In genomic region chr17:56133457-56134363, GRCm38 (mm10) we compare ENCODE assay signal across 8 mouse cellular contexts. TPM values are rescaled to one million over a fixed set of nuclear protein-coding genes. Genes with fewer than 3 reads are reported as not detected.
A peak's percentile ranks its signal among the peaks of the same experiment; 100 is the strongest.
DNase-seq lines count a peak whose midpoint lies in the region; ATAC-seq and TF ChIP-seq lines count a peak whose summit lies in the region.

No protein-coding gene starts in this region.

- H3K27me3 ChIP-seq in forebrain, embryonic 16.5 days (replicated peaks; ENCODE audit: control insufficient read depth, insufficient read depth, low read length), result peaks cover 2% of the 10 kb centered on the region; the same call in 1 of the 2 replicates
- no peaks in the 10 kb centered on the region for H3K27me3 ChIP-seq in hindbrain, embryonic 15.5 days
- no peaks in the 10 kb centered on the region for H3K27me3 ChIP-seq in liver, adult 2 months (ENCODE audit: control insufficient read depth, insufficient read depth, low read length)

- H3K4me3 ChIP-seq in forebrain, embryonic 16.5 days (replicated peaks; ENCODE audit: low read length), result no peak overlapping the region
- peak overlapping the region; percentile 15; the same call in 1 of the 2 replicates for H3K4me3 ChIP-seq in hindbrain, embryonic 15.5 days
- peak overlapping the region; percentile 30 for H3K4me3 ChIP-seq in liver, adult 2 months (ENCODE audit: insufficient read depth, low read depth, low read length)

- H3K9ac ChIP-seq in forebrain, embryonic 16.5 days (replicated peaks; ENCODE audit: low read depth, low read length), result no peak overlapping the region; the same call in 1 of the 2 replicates
- H3K9ac ChIP-seq in hindbrain, embryonic 15.5 days, result no peak overlapping the region
- peak overlapping the region; percentile 26 for H3K9ac ChIP-seq in liver, adult 2 months (ENCODE audit: low read depth, low read length)

- DNase-seq in 3T3-L1 (ENCODE audit: low read depth, low spot score) (peak; percentile 54), R1 (ENCODE audit: low read depth, low spot score) (peak; percentile 42)
- peak; percentile 71 for DNase-seq in liver, adult 2 months (ENCODE audit: extremely low read depth, low read depth, low spot score)
- DNase-seq in monocyte, adult 2 months (ENCODE audit: low read depth in 1 of 2, low spot score in 2 of 2), result peak; percentile 45 to 46
- no peak for DNase-seq in retina, postnatal 1 day

- no peak for TF ChIP-seq CTCF in liver, adult 2 months (IDR thresholded peaks at IDR 0.05; ENCODE audit: low read depth, low read length)

- WGBS in forebrain, embryonic 16.5 days, result 18% methylated on average over 21 of the region's 21 CpGs
- WGBS in hindbrain, embryonic 15.5 days, result 22% methylated on average over 20 of the region's 21 CpGs
- WGBS in liver, adult 2 months, result 16% methylated on average over 21 of the region's 21 CpGs

- H3K9me3 ChIP-seq in forebrain, embryonic 16.5 days (ENCODE audit: control insufficient read depth, low read length), result no peaks in the 10 kb centered on the region
- no peaks in the 10 kb centered on the region for H3K9me3 ChIP-seq in hindbrain, embryonic 15.5 days

- H3K36me3 ChIP-seq in forebrain, embryonic 16.5 days (ENCODE audit: control insufficient read depth, insufficient read depth), result peaks cover 4% of the 10 kb centered on the region; the same call in 1 of the 2 replicates
- H3K36me3 ChIP-seq in hindbrain, embryonic 15.5 days, result peaks cover 24% of the 10 kb centered on the region
- no peaks in the 10 kb centered on the region for H3K36me3 ChIP-seq in liver, adult 2 months (ENCODE audit: control insufficient read depth, insufficient read depth, low read length)

- no peak overlapping the region for H3K27ac ChIP-seq in forebrain, embryonic 16.5 days (ENCODE audit: low read length)
- H3K27ac ChIP-seq in hindbrain, embryonic 15.5 days (replicated peaks), result 0 out of 2 replicates have a peak overlapping the region, but pooled peaks have one; percentile 18
- H3K27ac ChIP-seq in liver, adult 2 months (replicated peaks; ENCODE audit: insufficient read depth, low read depth, low read length), result peak overlapping the region; percentile 92

- no peak for ATAC-seq in forebrain, embryonic 16.5 days
- ATAC-seq in hindbrain, embryonic 15.5 days (ENCODE audit: low FRiP score, low read depth), result peak; percentile 28; the same call in 1 of the 2 replicates
- no peak for ATAC-seq in activated CD4-positive, CD25-positive, alpha-beta regulatory T cell, adult 4 months

- TF ChIP-seq POLR2A in liver, adult 2 months (IDR thresholded peaks at IDR 0.05; ENCODE audit: extremely low read depth, insufficient read depth, low read length), result no peak

- peaks cover 22% of the 10 kb centered on the region for H3K4me1 ChIP-seq in forebrain, embryonic 16.5 days (replicated peaks; ENCODE audit: control insufficient read depth, insufficient read depth, low read length)
- H3K4me1 ChIP-seq in hindbrain, embryonic 15.5 days (replicated peaks), result peaks cover 41% of the 10 kb centered on the region
- H3K4me1 ChIP-seq in liver, adult 2 months (ENCODE audit: control insufficient read depth, insufficient read depth, low read length), result peaks cover 5% of the 10 kb centered on the region; the same call in 1 of the 2 replicates

- H3K79me2 ChIP-seq in liver, adult 2 months (ENCODE audit: control insufficient read depth, insufficient read depth, low read length), result no peaks in the 10 kb centered on the region

- peak overlapping the region; percentile 27 for H3K4me2 ChIP-seq in forebrain, embryonic 16.5 days (ENCODE audit: low read length)
- peak overlapping the region; percentile 44 for H3K4me2 ChIP-seq in hindbrain, embryonic 15.5 days

RNA-seq across cellular contexts. Expression of gene Sema6b, which starts 6.4 kb away (rescaled TPM):
- polyA plus RNA-seq in forebrain, embryonic 16.5 days (2015; fragmentation: Nextera tagmentation; extraction: Ambion mirVana), result 10.1 and 10.7 TPM in 2 replicates
- polyA plus RNA-seq in hindbrain, embryonic 15.5 days (2015; fragmentation: Nextera tagmentation; extraction: Ambion mirVana), result 17.4 and 19.2 TPM in 2 replicates
- total RNA-seq in liver, adult 2 months (2014; rRNA removed), result 1.3 TPM in 2 replicates
- polyA plus RNA-seq in liver, adult 2 months (2012; rRNA removed), result 2.7 and 3.9 TPM in 2 replicates
- polyA plus RNA-seq in activated CD4-positive, CD25-positive, alpha-beta regulatory T cell, adult 4 months (2017; shearing (Covaris generic)), result not detected

RNA-seq across cellular contexts. Expression of gene Lrg1, which starts 11.9 kb away (rescaled TPM):
- polyA plus RNA-seq in forebrain, embryonic 16.5 days (2015; fragmentation: Nextera tagmentation; extraction: Ambion mirVana), result 0.22 TPM in 1 of 2 replicates, not detected in the other
- polyA plus RNA-seq in hindbrain, embryonic 15.5 days (2015; fragmentation: Nextera tagmentation; extraction: Ambion mirVana), result 0.33 and 0.62 TPM in 2 replicates
- 90.0 and 116 TPM in 2 replicates for total RNA-seq in liver, adult 2 months (2014; rRNA removed)
- polyA plus RNA-seq in liver, adult 2 months (2012; rRNA removed), result 543 and 600 TPM in 2 replicates
- under 1 TPM in 1 of 2 experiments, not detected in 1; 0.34 TPM for polyA plus RNA-seq in activated CD4-positive, CD25-positive, alpha-beta regulatory T cell, adult 4 months (2017; shearing (Covaris generic))

RNA-seq across cellular contexts. Expression of gene Plin5, which starts 16.3 kb away (rescaled TPM):
- polyA plus RNA-seq in forebrain, embryonic 16.5 days (2015; fragmentation: Nextera tagmentation; extraction: Ambion mirVana), result 0.67 and 1.4 TPM in 2 replicates
- polyA plus RNA-seq in hindbrain, embryonic 15.5 days (2015; fragmentation: Nextera tagmentation; extraction: Ambion mirVana), result 1.7 and 2.5 TPM in 2 replicates
- 19.2 and 24.6 TPM in 2 replicates for total RNA-seq in liver, adult 2 months (2014; rRNA removed)
- 42.7 and 58.2 TPM in 2 replicates for polyA plus RNA-seq in liver, adult 2 months (2012; rRNA removed)
- not detected for polyA plus RNA-seq in activated CD4-positive, CD25-positive, alpha-beta regulatory T cell, adult 4 months (2017; shearing (Covaris generic))

RNA-seq across cellular contexts. Expression of gene Plin4, which starts 24.1 kb away (rescaled TPM):
- 0.09 and 0.14 TPM in 2 replicates for polyA plus RNA-seq in forebrain, embryonic 16.5 days (2015; fragmentation: Nextera tagmentation; extraction: Ambion mirVana)
- 0.08 and 0.21 TPM in 2 replicates for polyA plus RNA-seq in hindbrain, embryonic 15.5 days (2015; fragmentation: Nextera tagmentation; extraction: Ambion mirVana)
- 2.1 and 2.3 TPM in 2 replicates for total RNA-seq in liver, adult 2 months (2014; rRNA removed)
- polyA plus RNA-seq in liver, adult 2 months (2012; rRNA removed), result 1.8 and 2.8 TPM in 2 replicates
- under 1 TPM in 1 of 2 experiments, not detected in 1; 0.15 TPM for polyA plus RNA-seq in activated CD4-positive, CD25-positive, alpha-beta regulatory T cell, adult 4 months (2017; shearing (Covaris generic))

RNA-seq across cellular contexts. Expression of gene Tnfaip8l1, which starts 28.6 kb away (rescaled TPM):
- polyA plus RNA-seq in forebrain, embryonic 16.5 days (2015; fragmentation: Nextera tagmentation; extraction: Ambion mirVana), result 10.1 and 10.2 TPM in 2 replicates
- 9.5 and 10.7 TPM in 2 replicates for polyA plus RNA-seq in hindbrain, embryonic 15.5 days (2015; fragmentation: Nextera tagmentation; extraction: Ambion mirVana)
- total RNA-seq in liver, adult 2 months (2014; rRNA removed), result 16.2 and 20.9 TPM in 2 replicates
- 21.8 and 25.5 TPM in 2 replicates for polyA plus RNA-seq in liver, adult 2 months (2012; rRNA removed)
- polyA plus RNA-seq in activated CD4-positive, CD25-positive, alpha-beta regulatory T cell, adult 4 months (2017; shearing (Covaris generic)), result 10 to 100 TPM; 34.9 to 38.7 TPM

Comparison
In these comparisons a context has a peak if more than half of its experiments do, and no peak if none do; other contexts are left out.
1. RNA of gene Lrg1, which starts 11.9 kb away (polyA plus RNA-seq): 543 to 600 TPM in liver, adult 2 months; 0.33 to 0.62 TPM in hindbrain, embryonic 15.5 days, 0.34 TPM in activated CD4-positive, CD25-positive, alpha-beta regulatory T cell, adult 4 months and 0.22 TPM in forebrain, embryonic 16.5 days; every median in the first group is over 100 times any median in the second.
2. RNA of gene Plin5, which starts 16.3 kb away (polyA plus RNA-seq): 42.7 to 58.2 TPM in liver, adult 2 months; 1.7 to 2.5 TPM in hindbrain, embryonic 15.5 days, 0.67 to 1.4 TPM in forebrain, embryonic 16.5 days and not detected in activated CD4-positive, CD25-positive, alpha-beta regulatory T cell, adult 4 months; every median in the first group is over 10 times any median in the second.